Comparison of ENCODE assay signal across 12 mouse cellular contexts in the genomic region with DNA sequence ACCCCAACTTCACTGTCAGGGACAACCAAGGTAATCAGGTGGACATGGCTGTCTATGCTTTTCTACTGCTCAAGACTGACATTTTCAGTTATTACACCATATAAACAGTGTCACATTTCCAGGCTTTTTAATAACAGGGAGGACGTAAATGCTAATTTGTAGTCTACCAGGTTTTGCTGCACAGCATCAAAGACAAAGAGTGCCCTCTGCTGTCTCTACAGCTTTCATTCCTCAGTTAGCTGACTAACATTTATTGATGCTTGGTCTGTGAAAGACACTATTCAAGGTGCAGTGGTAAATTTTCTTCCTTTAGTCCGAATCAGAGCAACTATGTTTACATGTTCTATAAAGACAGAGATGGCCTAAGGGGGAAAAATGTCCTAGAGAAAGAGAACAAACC.
DNase-seq lines count a peak whose midpoint lies in the region; ATAC-seq lines count a peak whose summit lies in the region.
"Had no signal": no experiment of that assay in that cellular context is flagged by ENCODE, and none has a peak within 500 bp of the region (broad histone marks: within the 10 kb centered on the region; RNA-seq: fewer than 3 reads in every experiment).

No protein-coding gene starts in this region.

- no peak overlapping the region for H3K4me2 ChIP-seq in neural tube, embryonic 12.5 days (replicated peaks)
- H3K4me2 ChIP-seq in neural tube, embryonic 15.5 days, result no peak overlapping the region
- H3K4me2 ChIP-seq: heart, embryonic 13.5 days; liver, embryonic 15.5 days; midbrain, embryonic 12.5 days had no signal

- no peak overlapping the region for H3K27ac ChIP-seq in neural tube, embryonic 12.5 days
- no peak overlapping the region for H3K27ac ChIP-seq in neural tube, embryonic 15.5 days (replicated peaks)
- H3K27ac ChIP-seq: heart, embryonic 13.5 days; liver, embryonic 15.5 days; midbrain, embryonic 12.5 days had no signal

- WGBS in neural tube, embryonic 12.5 days, result 51% methylated on average over 2 of the region's 2 CpGs
- 28% methylated on average over 2 of the region's 2 CpGs for WGBS in neural tube, embryonic 15.5 days

- peak; percentile 25 for DNase-seq in embryo, embryonic 10 days (ENCODE audit: low spot score)
- no peak for DNase-seq in embryo, embryonic 9.5 days (ENCODE audit: extremely low spot score)
- peak; percentile 9 for DNase-seq in kidney, postnatal 14 days
- no peak for DNase-seq in kidney, postnatal 4 days
- no peak for DNase-seq in neural tube, embryonic 10.5 days (ENCODE audit: extremely low spot score, low spot score)
- DNase-seq: kidney, adult 11 months had no signal

- H3K9me3 ChIP-seq in neural tube, embryonic 12.5 days, result no peaks in the 10 kb centered on the region
- H3K9me3 ChIP-seq in neural tube, embryonic 15.5 days (replicated peaks), result no peaks in the 10 kb centered on the region
- H3K9me3 ChIP-seq: heart, embryonic 13.5 days; liver, embryonic 15.5 days; midbrain, embryonic 12.5 days had no signal

- peak; percentile 29; the same call in 1 of the 2 replicates for ATAC-seq in neural tube, embryonic 12.5 days (ENCODE audit: low FRiP score, low read depth)
- ATAC-seq in neural tube, embryonic 15.5 days (ENCODE audit: low FRiP score), result peak; percentile 50; the same call in 1 of the 2 replicates
- no peak for ATAC-seq in monocyte, adult 5-6 weeks (replicated peaks; ENCODE audit: insufficient number of reproducible peaks, low FRiP score, low TSS enrichment, poor library complexity, severe bottlenecking)

- no peak overlapping the region for H3K4me3 ChIP-seq in neural tube, embryonic 12.5 days
- no peak overlapping the region for H3K4me3 ChIP-seq in neural tube, embryonic 15.5 days (replicated peaks)
- H3K4me3 ChIP-seq: heart, embryonic 13.5 days; liver, embryonic 15.5 days; midbrain, embryonic 12.5 days had no signal

- H3K36me3 ChIP-seq in neural tube, embryonic 12.5 days, result no peaks in the 10 kb centered on the region
- no peaks in the 10 kb centered on the region for H3K36me3 ChIP-seq in neural tube, embryonic 15.5 days
- H3K36me3 ChIP-seq: heart, embryonic 13.5 days; liver, embryonic 15.5 days; midbrain, embryonic 12.5 days had no signal

- H3K27me3 ChIP-seq in neural tube, embryonic 12.5 days (replicated peaks), result no peaks in the 10 kb centered on the region
- no peaks in the 10 kb centered on the region for H3K27me3 ChIP-seq in neural tube, embryonic 15.5 days (replicated peaks)
- H3K27me3 ChIP-seq: heart, embryonic 13.5 days; liver, embryonic 15.5 days; midbrain, embryonic 12.5 days had no signal

- H3K9ac ChIP-seq in neural tube, embryonic 12.5 days, result no peak overlapping the region
- H3K9ac ChIP-seq in neural tube, embryonic 15.5 days (replicated peaks), result no peak overlapping the region
- H3K9ac ChIP-seq: heart, embryonic 13.5 days; liver, embryonic 15.5 days; midbrain, embryonic 12.5 days had no signal

- no peaks in the 10 kb centered on the region for H3K4me1 ChIP-seq in neural tube, embryonic 12.5 days
- no peaks in the 10 kb centered on the region for H3K4me1 ChIP-seq in neural tube, embryonic 15.5 days
- H3K4me1 ChIP-seq: heart, embryonic 13.5 days; liver, embryonic 15.5 days; midbrain, embryonic 12.5 days had no signal

Comparison
In these comparisons a context has a peak if more than half of its experiments do, and no peak if none do; other contexts are left out.
1. DNase-seq: peak in embryo, embryonic 10 days (single experiment) and kidney, postnatal 14 days (single experiment); none in embryo, embryonic 9.5 days (single experiment), kidney, postnatal 4 days (0 of 2) and neural tube, embryonic 10.5 days (single experiment).